Mouse (Mus musculus): ENCODE data around the gene Phf14. TPM values are rescaled to one million over a fixed set of nuclear protein-coding genes. Genes with fewer than 3 reads are reported as not detected.

Phf14 gene
- total and polyA plus RNA-seq, 3 experiments = 22.9 to 99.4 (median 81.4) TPM

DNA sequence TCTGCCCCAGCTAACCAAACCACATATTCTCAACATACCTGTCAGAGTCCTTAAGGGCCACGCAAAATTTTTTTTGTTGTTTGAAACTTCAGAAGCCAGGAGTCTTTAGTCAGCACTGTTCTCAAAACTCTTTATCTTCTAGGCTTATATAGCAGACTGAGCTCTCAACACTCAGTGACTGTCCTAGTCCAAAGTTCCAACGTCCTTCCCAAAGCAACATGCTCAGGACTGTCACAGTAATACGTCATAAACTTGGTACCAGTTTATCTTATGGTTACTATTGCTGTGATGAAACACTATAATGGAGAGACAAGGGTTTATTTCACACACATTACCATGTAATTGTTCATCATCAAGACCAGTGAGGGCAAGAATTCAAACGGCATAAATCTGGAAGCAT, 113.9 kb downstream of the Phf14 start:
- Histone ChIP-seq H3K4me1 (ENCODE audit: insufficient read depth, low read depth, low read length) (no peaks in the 10 kb centered on the region), H3K27me3 (ENCODE audit: insufficient read depth, low read length) (no peaks in the 10 kb centered on the region), H3K36me3 (replicated peaks) (peaks cover 29% of the 10 kb centered on the region), H3K4me3 (ENCODE audit: low read depth, low read length) (no peak overlapping the region), H3K9me3 (replicated peaks) (no peaks in the 10 kb centered on the region)
- TF ChIP-seq CTCF (IDR thresholded peaks at IDR 0.05; ENCODE audit: low read depth, low read length) (no peak), GATA2 (IDR thresholded peaks at IDR 0.05; ENCODE audit: borderline replicate concordance, low read depth, low read length) (no peak), POLR2AphosphoS5 (IDR thresholded peaks at IDR 0.05; ENCODE audit: insufficient replicate concordance, low read depth, low read length) (no peak), GATA1 (IDR thresholded peaks at IDR 0.05; ENCODE audit: borderline replicate concordance, low read length) (no peak), TAL1 (conservative IDR thresholded peaks at IDR 0.05; ENCODE audit: low read depth, low read length) (no peak)
- DNase-seq (ENCODE audit: low spot score) = no peak
- no peak for ATAC-seq (ENCODE audit: extremely low read depth, insufficient number of reproducible peaks, low FRiP score, poor library complexity, severe bottlenecking)

DNA sequence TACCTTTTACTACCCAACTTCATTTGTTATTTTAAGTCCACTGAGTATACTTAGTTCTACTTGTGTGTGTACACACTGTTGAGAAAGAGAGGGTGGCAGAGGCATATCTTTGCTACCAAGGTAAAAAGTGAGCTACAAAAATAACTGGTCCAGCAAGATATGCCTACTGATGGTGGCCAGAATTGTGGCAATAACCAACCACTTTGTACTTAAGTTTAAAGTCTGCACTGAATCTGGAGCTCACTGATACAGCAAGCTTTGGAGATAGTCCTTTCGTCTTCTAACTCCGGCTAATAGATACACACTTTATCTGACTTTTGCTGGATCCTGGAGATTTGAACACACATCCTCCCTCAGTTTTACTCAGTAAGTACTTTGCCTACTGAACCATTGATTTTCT, 115.8 kb downstream of the Phf14 start:
- no peak for ATAC-seq (ENCODE audit: extremely low read depth, insufficient number of reproducible peaks, low FRiP score, poor library complexity, severe bottlenecking)
- Histone ChIP-seq H3K9me3 (replicated peaks) (no peaks in the 10 kb centered on the region), H3K27me3 (ENCODE audit: insufficient read depth, low read length) (no peaks in the 10 kb centered on the region), H3K36me3 (replicated peaks) (peaks cover 26% of the 10 kb centered on the region), H3K4me3 (ENCODE audit: low read depth, low read length) (no peak overlapping the region), H3K4me1 (ENCODE audit: insufficient read depth, low read depth, low read length) (no peaks in the 10 kb centered on the region)
- TF ChIP-seq TAL1 (conservative IDR thresholded peaks at IDR 0.05; ENCODE audit: low read depth, low read length) (no peak), POLR2AphosphoS5 (IDR thresholded peaks at IDR 0.05; ENCODE audit: insufficient replicate concordance, low read depth, low read length) (no peak), GATA2 (IDR thresholded peaks at IDR 0.05; ENCODE audit: borderline replicate concordance, low read depth, low read length) (no peak), CTCF (IDR thresholded peaks at IDR 0.05; ENCODE audit: low read depth, low read length) (no peak), GATA1 (IDR thresholded peaks at IDR 0.05; ENCODE audit: borderline replicate concordance, low read length) (no peak)
- no peak for DNase-seq (ENCODE audit: low spot score)

DNA sequence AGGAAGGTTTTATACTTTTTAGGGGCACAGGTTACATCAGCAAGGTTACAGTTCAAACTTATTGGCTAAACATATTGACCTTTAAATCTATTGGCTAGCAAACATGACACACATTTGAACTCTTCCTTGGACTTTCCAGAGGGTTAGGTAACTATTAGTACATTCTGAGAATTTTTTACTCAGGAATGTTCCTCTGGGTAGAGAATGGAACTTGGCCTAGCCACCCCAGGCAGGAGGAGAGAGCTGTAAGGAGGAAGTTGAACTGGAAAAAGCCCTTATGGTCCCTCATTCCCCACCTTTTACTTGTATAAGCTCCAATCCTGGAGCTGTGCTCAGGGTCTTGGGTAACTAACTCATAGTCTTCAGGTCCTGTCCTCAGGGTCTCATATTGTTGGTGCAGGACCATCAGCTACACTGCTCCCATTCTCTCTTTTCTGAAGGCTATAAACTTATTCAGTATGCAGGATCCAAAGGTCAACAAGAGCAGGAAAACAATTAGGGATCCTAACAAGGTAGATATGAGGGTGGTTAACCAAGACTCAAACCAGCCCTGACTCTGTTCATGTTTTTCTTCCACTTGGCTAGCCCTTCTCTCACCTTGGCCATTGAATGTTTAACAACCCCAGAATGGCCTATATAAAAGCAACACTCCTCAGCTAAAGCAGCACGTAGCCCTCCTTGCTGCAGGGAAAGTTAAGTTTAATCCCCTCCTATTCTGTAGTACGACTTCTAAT, 119.4 kb downstream of the Phf14 start:
- H3K4me3 ChIP-seq (ENCODE audit: low read depth, low read length) = no peak overlapping the region
- no peaks in the 10 kb centered on the region for H3K27me3 ChIP-seq (ENCODE audit: insufficient read depth, low read length)
- no peaks in the 10 kb centered on the region for H3K4me1 ChIP-seq (ENCODE audit: insufficient read depth, low read depth, low read length)
- no peaks in the 10 kb centered on the region for H3K9me3 ChIP-seq (replicated peaks)
- no peak for ATAC-seq (ENCODE audit: extremely low read depth, insufficient number of reproducible peaks, low FRiP score, poor library complexity, severe bottlenecking)
- DNase-seq (ENCODE audit: low spot score) = no peak
- peaks cover 4% of the 10 kb centered on the region for H3K36me3 ChIP-seq (replicated peaks)
- TF ChIP-seq TAL1 (conservative IDR thresholded peaks at IDR 0.05; ENCODE audit: low read depth, low read length) = no peak
- TF ChIP-seq POLR2AphosphoS5 (IDR thresholded peaks at IDR 0.05; ENCODE audit: insufficient replicate concordance, low read depth, low read length) = no peak
- no peak for TF ChIP-seq CTCF (IDR thresholded peaks at IDR 0.05; ENCODE audit: low read depth, low read length)
- TF ChIP-seq GATA1 (IDR thresholded peaks at IDR 0.05; ENCODE audit: borderline replicate concordance, low read length) = no peak
- TF ChIP-seq GATA2 (IDR thresholded peaks at IDR 0.05; ENCODE audit: borderline replicate concordance, low read depth, low read length) = no peak

DNA sequence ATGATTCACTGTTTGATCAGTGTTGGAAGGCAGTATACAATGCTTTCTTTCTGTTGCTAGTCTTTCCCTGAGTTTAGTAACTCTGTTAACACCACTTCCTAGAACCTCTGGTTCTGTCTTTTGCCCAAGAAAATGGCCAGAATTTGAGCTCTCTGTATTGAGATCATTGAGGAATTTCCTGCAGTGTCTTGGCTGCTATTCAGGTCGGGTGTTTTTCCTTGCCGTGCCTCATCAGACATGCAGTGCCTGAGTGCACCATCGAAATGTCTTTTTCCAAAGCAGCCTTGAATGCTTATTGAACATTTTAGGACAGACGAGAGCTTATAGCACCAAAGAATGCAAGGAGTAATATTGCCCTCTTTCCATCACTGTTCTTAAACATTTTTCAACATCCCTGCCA, 127.0 kb downstream of the Phf14 start:
- Histone ChIP-seq H3K4me3 (ENCODE audit: low read depth, low read length) (no peak overlapping the region), H3K9me3 (replicated peaks) (no peaks in the 10 kb centered on the region), H3K4me1 (ENCODE audit: insufficient read depth, low read depth, low read length) (no peaks in the 10 kb centered on the region), H3K27me3 (ENCODE audit: insufficient read depth, low read length) (no peaks in the 10 kb centered on the region), H3K36me3 (replicated peaks) (peaks cover 10% of the 10 kb centered on the region)
- TF ChIP-seq GATA2 (IDR thresholded peaks at IDR 0.05; ENCODE audit: borderline replicate concordance, low read depth, low read length) (no peak), POLR2AphosphoS5 (IDR thresholded peaks at IDR 0.05; ENCODE audit: insufficient replicate concordance, low read depth, low read length) (no peak), TAL1 (conservative IDR thresholded peaks at IDR 0.05; ENCODE audit: low read depth, low read length) (no peak), CTCF (IDR thresholded peaks at IDR 0.05; ENCODE audit: low read depth, low read length) (no peak), GATA1 (IDR thresholded peaks at IDR 0.05; ENCODE audit: borderline replicate concordance, low read length) (no peak)
- DNase-seq (ENCODE audit: low spot score) = no peak
- no peak for ATAC-seq (ENCODE audit: extremely low read depth, insufficient number of reproducible peaks, low FRiP score, poor library complexity, severe bottlenecking)

DNA sequence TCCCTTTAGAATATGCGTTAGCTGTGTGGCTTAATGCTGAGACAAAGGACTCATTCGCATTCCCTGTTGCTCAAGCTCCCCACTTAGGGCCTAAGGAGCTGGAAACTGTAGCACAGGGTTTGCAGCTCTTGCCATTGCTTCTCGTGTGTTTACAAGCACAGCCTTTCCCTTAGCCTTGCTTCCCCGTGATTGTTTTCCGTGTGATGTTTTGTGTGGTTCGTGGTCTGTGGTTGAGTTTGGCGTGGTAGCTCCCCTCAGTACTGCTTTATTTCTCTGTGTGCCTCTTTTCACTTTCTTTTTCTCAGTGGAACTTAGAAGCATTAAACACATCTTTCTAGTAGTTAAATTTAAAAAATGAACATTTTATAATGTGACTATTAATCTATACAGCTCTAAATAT, 130.7 kb downstream of the Phf14 start:
- TF ChIP-seq GATA2 (IDR thresholded peaks at IDR 0.05; ENCODE audit: borderline replicate concordance, low read depth, low read length) (no peak), POLR2AphosphoS5 (IDR thresholded peaks at IDR 0.05; ENCODE audit: insufficient replicate concordance, low read depth, low read length) (no peak), TAL1 (conservative IDR thresholded peaks at IDR 0.05; ENCODE audit: low read depth, low read length) (no peak), GATA1 (IDR thresholded peaks at IDR 0.05; ENCODE audit: borderline replicate concordance, low read length) (no peak), CTCF (IDR thresholded peaks at IDR 0.05; ENCODE audit: low read depth, low read length) (no peak)
- H3K4me3 ChIP-seq (ENCODE audit: low read depth, low read length) = no peak overlapping the region
- peaks cover 7% of the 10 kb centered on the region for H3K36me3 ChIP-seq (replicated peaks)
- H3K9me3 ChIP-seq (replicated peaks) = no peaks in the 10 kb centered on the region
- H3K4me1 ChIP-seq (ENCODE audit: insufficient read depth, low read depth, low read length) = no peaks in the 10 kb centered on the region
- ATAC-seq (ENCODE audit: extremely low read depth, insufficient number of reproducible peaks, low FRiP score, poor library complexity, severe bottlenecking) (no peak), DNase-seq (ENCODE audit: low spot score) (no peak)
- no peaks in the 10 kb centered on the region for H3K27me3 ChIP-seq (ENCODE audit: insufficient read depth, low read length)

DNA sequence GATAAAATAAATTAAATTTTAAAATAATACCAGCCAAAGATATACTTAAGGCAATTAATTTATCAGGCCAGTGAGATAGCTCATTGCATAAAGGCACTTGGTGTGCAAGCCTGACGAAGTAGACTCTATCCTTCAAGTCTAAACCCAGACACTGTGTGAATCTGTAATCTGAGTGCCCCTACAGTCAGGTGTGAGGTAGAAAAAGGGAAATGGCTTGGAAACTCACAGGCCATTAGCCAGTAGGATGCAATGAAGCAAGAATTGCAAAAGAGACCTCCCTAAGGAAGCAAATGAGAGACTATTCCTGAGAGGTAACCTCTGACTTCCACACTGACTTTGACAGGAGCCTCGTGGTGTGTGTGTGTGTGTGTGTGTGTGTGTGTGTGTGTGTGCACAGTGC, 145.3 kb downstream of the Phf14 start:
- Histone ChIP-seq H3K4me1 (ENCODE audit: insufficient read depth, low read depth, low read length) (no peaks in the 10 kb centered on the region), H3K36me3 (replicated peaks) (peaks cover 24% of the 10 kb centered on the region), H3K4me3 (ENCODE audit: low read depth, low read length) (no peak overlapping the region), H3K27me3 (ENCODE audit: insufficient read depth, low read length) (no peaks in the 10 kb centered on the region), H3K9me3 (replicated peaks) (no peaks in the 10 kb centered on the region)
- ATAC-seq (ENCODE audit: extremely low read depth, insufficient number of reproducible peaks, low FRiP score, poor library complexity, severe bottlenecking) (no peak), DNase-seq (ENCODE audit: low spot score) (no peak)
- TF ChIP-seq GATA2 (IDR thresholded peaks at IDR 0.05; ENCODE audit: borderline replicate concordance, low read depth, low read length) = no peak
- no peak for TF ChIP-seq TAL1 (conservative IDR thresholded peaks at IDR 0.05; ENCODE audit: low read depth, low read length)
- no peak for TF ChIP-seq GATA1 (IDR thresholded peaks at IDR 0.05; ENCODE audit: borderline replicate concordance, low read length)
- TF ChIP-seq POLR2AphosphoS5 (IDR thresholded peaks at IDR 0.05; ENCODE audit: insufficient replicate concordance, low read depth, low read length) = no peak
- TF ChIP-seq CTCF (IDR thresholded peaks at IDR 0.05; ENCODE audit: low read depth, low read length) = no peak

Measured in G1E (cell line).